Mouse (Mus musculus) C2C12 (cell line): Measurements from ENCODE around the gene Zfp804a.

Experiments
- CEBPB ChIP-seq: IDR thresholded peaks from one replicate; pipeline ENCODE4 v1.6.1; 2011; ENCODE audit warnings: low read depth, mild to moderate bottlenecking, control low read depth, moderate library complexity
- CTCF ChIP-seq: IDR thresholded peaks from one replicate; pipeline ENCODE4 v1.5.1; 2011; ENCODE audit not compliant: control insufficient read depth, insufficient read depth, insufficient read length
- FOSL1 ChIP-seq: IDR thresholded peaks from one replicate; pipeline ENCODE4 v1.8.0; 2011; ENCODE audit warnings: mild to moderate bottlenecking, low read length; ENCODE audit not compliant: poor library complexity, insufficient read depth, severe bottlenecking
- MAX ChIP-seq: IDR thresholded peaks from one replicate; pipeline ENCODE4 v1.6.1; 2011; ENCODE audit warnings: mild to moderate bottlenecking, control low read depth
- MYOD1 ChIP-seq: IDR thresholded peaks from one replicate; pipeline ENCODE4 v1.6.1; 2011; ENCODE audit warnings: low read depth; ENCODE audit not compliant: control insufficient read depth, insufficient read length
- MYOG ChIP-seq: IDR thresholded peaks from one replicate; pipeline ENCODE4 v1.6.1; 2011; ENCODE audit not compliant: control insufficient read depth, insufficient read length; ENCODE audit errors: extremely low read depth
- USF1 ChIP-seq: IDR thresholded peaks from one replicate; pipeline ENCODE4 v1.6.1; 2011; ENCODE audit warnings: low read depth, mild to moderate bottlenecking, control low read depth, moderate library complexity

GRCm38 (mm10) chr2:82210605-82211004 is 157.6 kb downstream of the Zfp804a start:
- TF ChIP-seq CEBPB (no peak), MYOG (no peak), CTCF (no peak), MYOD1 (no peak), MAX (no peak), FOSL1 (no peak), USF1 (no peak)
